In genomic region chr11:22969486-22969885, GRCm38 (mm10) we compare ENCODE assay signal across 11 mouse cellular contexts. TPM values are rescaled to one million over a fixed set of nuclear protein-coding genes. Genes with fewer than 3 reads are reported as not detected.
DNase-seq lines count a peak whose midpoint lies in the region; ATAC-seq and TF ChIP-seq lines count a peak whose summit lies in the region.
"Had no signal": no experiment of that assay in that cellular context is flagged by ENCODE, and none has a peak within 500 bp of the region (broad histone marks: within the 10 kb centered on the region; RNA-seq: fewer than 3 reads in every experiment).

No protein-coding gene starts in this region.

- peak; percentile 39 for DNase-seq in forebrain, postnatal 0 days
- DNase-seq in liver, postnatal 0 days, result no peak
- DNase-seq in liver, result no peak
- DNase-seq in induced T-regulatory cell, adult 2 months (ENCODE audit: low read depth), result peak; percentile 78
- no peak for DNase-seq in right cerebral cortex, adult 2 months (ENCODE audit: low spot score in 2 of 2)
- no peak for DNase-seq in adrenal gland, postnatal 25 days
- DNase-seq: heart, postnatal 10 days; kidney, postnatal 4 days had no signal

- 0 out of 2 replicates have a peak, but pooled peaks cover 3% of the 10 kb centered on the region for H3K9me3 ChIP-seq in forebrain, postnatal 0 days (ENCODE audit: low read length)
- peaks cover 42% of the 10 kb centered on the region for H3K9me3 ChIP-seq in forebrain, embryonic 13.5 days (replicated peaks)
- H3K9me3 ChIP-seq in liver, postnatal 0 days (ENCODE audit: low read length), result peaks cover 8% of the 10 kb centered on the region; the same call in 1 of the 2 replicates
- peaks cover 78% of the 10 kb centered on the region for H3K9me3 ChIP-seq in E14TG2a.4 (ENCODE audit: low read length)

- no peaks in the 10 kb centered on the region for H3K36me3 ChIP-seq in forebrain, postnatal 0 days (ENCODE audit: insufficient read depth)
- peaks cover 29% of the 10 kb centered on the region for H3K36me3 ChIP-seq in forebrain, embryonic 13.5 days (ENCODE audit: poor library complexity, severe bottlenecking)
- H3K36me3 ChIP-seq in liver, postnatal 0 days (replicated peaks; ENCODE audit: insufficient read depth, low read length), result peaks cover 2% of the 10 kb centered on the region; the same call in 1 of the 2 replicates
- peaks cover 23% of the 10 kb centered on the region for H3K36me3 ChIP-seq in E14TG2a.4 (ENCODE audit: insufficient read depth, low read length)

- 62% methylated on average over 6 of the region's 6 CpGs for WGBS in forebrain, postnatal 0 days
- WGBS in forebrain, embryonic 13.5 days, result 70% methylated on average over 6 of the region's 6 CpGs
- WGBS in liver, postnatal 0 days (ENCODE audit: insufficient replicate concordance), result 30% methylated on average over 6 of the region's 6 CpGs

- H3K27me3 ChIP-seq in forebrain, postnatal 0 days (ENCODE audit: insufficient read depth, low read length), result no peaks in the 10 kb centered on the region
- H3K27me3 ChIP-seq in forebrain, embryonic 13.5 days, result no peaks in the 10 kb centered on the region
- no peaks in the 10 kb centered on the region for H3K27me3 ChIP-seq in liver, postnatal 0 days (ENCODE audit: insufficient read depth, low read length)
- no peaks in the 10 kb centered on the region for H3K27me3 ChIP-seq in E14TG2a.4 (ENCODE audit: insufficient read depth, low read length)
- H3K27me3 ChIP-seq: limb, embryonic 13.5 days had no signal

- no peak for TF ChIP-seq EP300 in liver, postnatal 0 days (IDR thresholded peaks at IDR 0.05; ENCODE audit: low read depth)

- H3K4me3 ChIP-seq in forebrain, postnatal 0 days (ENCODE audit: low read depth, low read length), result no peak overlapping the region
- H3K4me3 ChIP-seq in forebrain, embryonic 13.5 days, result no peak overlapping the region
- no peak overlapping the region for H3K4me3 ChIP-seq in liver, postnatal 0 days (ENCODE audit: low read depth, low read length)
- no peak overlapping the region for H3K4me3 ChIP-seq in E14TG2a.4 (replicated peaks; ENCODE audit: low read length)
- H3K4me3 ChIP-seq: limb, embryonic 13.5 days had no signal

- no peak overlapping the region for H3K4me2 ChIP-seq in forebrain, postnatal 0 days (ENCODE audit: low read depth)
- no peak overlapping the region for H3K4me2 ChIP-seq in forebrain, embryonic 13.5 days
- no peak overlapping the region for H3K4me2 ChIP-seq in liver, postnatal 0 days (ENCODE audit: low read depth, low read length)
- H3K4me2 ChIP-seq: limb, embryonic 13.5 days had no signal

- peak; percentile 61 for TF ChIP-seq CTCF in forebrain, postnatal 0 days (IDR thresholded peaks at IDR 0.05; ENCODE audit: low read depth)
- peak; percentile 70 for TF ChIP-seq CTCF in liver, postnatal 0 days (IDR thresholded peaks at IDR 0.05; ENCODE audit: low read depth)
- peak; percentile 81 for TF ChIP-seq CTCF in E14TG2a.4 (conservative IDR thresholded peaks at IDR 0.05; ENCODE audit: low read length)

- no peak for ATAC-seq in forebrain, postnatal 0 days
- no peak for ATAC-seq in forebrain, embryonic 13.5 days
- ATAC-seq in liver, postnatal 0 days, result no peak

- H3K4me1 ChIP-seq in forebrain, postnatal 0 days (ENCODE audit: insufficient read depth), result no peaks in the 10 kb centered on the region; the same call in 1 of the 2 replicates
- H3K4me1 ChIP-seq in forebrain, embryonic 13.5 days, result peaks cover 7% of the 10 kb centered on the region
- no peaks in the 10 kb centered on the region for H3K4me1 ChIP-seq in liver, postnatal 0 days (ENCODE audit: insufficient read depth)
- peaks cover 18% of the 10 kb centered on the region for H3K4me1 ChIP-seq in E14TG2a.4 (replicated peaks; ENCODE audit: low read depth, low read length)

- no peak overlapping the region for H3K27ac ChIP-seq in forebrain, postnatal 0 days (ENCODE audit: low read depth, low read length)
- H3K27ac ChIP-seq in forebrain, embryonic 13.5 days, result no peak overlapping the region
- H3K27ac ChIP-seq in liver, postnatal 0 days (ENCODE audit: low read depth), result no peak overlapping the region
- H3K27ac ChIP-seq: limb, embryonic 13.5 days had no signal

- no peak overlapping the region for H3K9ac ChIP-seq in forebrain, postnatal 0 days
- no peak overlapping the region for H3K9ac ChIP-seq in forebrain, embryonic 13.5 days
- H3K9ac ChIP-seq in liver, postnatal 0 days (replicated peaks), result no peak overlapping the region
- H3K9ac ChIP-seq: limb, embryonic 13.5 days had no signal

RNA-seq across cellular contexts. Expression of gene Zrsr1, which starts 2.3 kb away (rescaled TPM):
- 14.5 and 17.5 TPM in 2 replicates for total RNA-seq in forebrain, postnatal 0 days (2014; rRNA removed)
- polyA plus RNA-seq in forebrain, postnatal 0 days (2015; fragmentation: Nextera tagmentation; extraction: Ambion mirVana), result 4.8 and 6.4 TPM in 2 replicates
- polyA plus RNA-seq in forebrain, embryonic 13.5 days (2015; fragmentation: Nextera tagmentation; extraction: Ambion mirVana), result 5.3 TPM in 2 replicates
- 1.5 and 2.2 TPM in 2 replicates for polyA plus RNA-seq in liver, postnatal 0 days (2015; fragmentation: Nextera tagmentation; extraction: Ambion mirVana)
- total RNA-seq in adrenal gland, postnatal 25 days (2021), result 30.7 and 31.0 TPM in 2 replicates

RNA-seq across cellular contexts. Expression of gene Gm28048, which starts 12.4 kb away (rescaled TPM):
- total RNA-seq in forebrain, postnatal 0 days (2014; rRNA removed), result 0.81 and 2.8 TPM in 2 replicates
- 1.3 and 4.2 TPM in 2 replicates for polyA plus RNA-seq in forebrain, postnatal 0 days (2015; fragmentation: Nextera tagmentation; extraction: Ambion mirVana)
- polyA plus RNA-seq in forebrain, embryonic 13.5 days (2015; fragmentation: Nextera tagmentation; extraction: Ambion mirVana), result 3.1 and 3.4 TPM in 2 replicates
- 11.7 and 13.0 TPM in 2 replicates for polyA plus RNA-seq in liver, postnatal 0 days (2015; fragmentation: Nextera tagmentation; extraction: Ambion mirVana)
- total RNA-seq in adrenal gland, postnatal 25 days (2021), result 52.3 and 54.2 TPM in 2 replicates

RNA-seq across cellular contexts. Expression of gene Commd1, which starts 12.7 kb away (rescaled TPM):
- 44.0 and 64.3 TPM in 2 replicates for total RNA-seq in forebrain, postnatal 0 days (2014; rRNA removed)
- 207 and 250 TPM in 2 replicates for polyA plus RNA-seq in forebrain, postnatal 0 days (2015; fragmentation: Nextera tagmentation; extraction: Ambion mirVana)
- 303 and 328 TPM in 2 replicates for polyA plus RNA-seq in forebrain, embryonic 13.5 days (2015; fragmentation: Nextera tagmentation; extraction: Ambion mirVana)
- 157 and 160 TPM in 2 replicates for polyA plus RNA-seq in liver, postnatal 0 days (2015; fragmentation: Nextera tagmentation; extraction: Ambion mirVana)
- total RNA-seq in adrenal gland, postnatal 25 days (2021), result 97.9 and 109 TPM in 2 replicates

RNA-seq across cellular contexts. Expression of gene Cct4, which starts 20.8 kb away (rescaled TPM):
- total RNA-seq in forebrain, postnatal 0 days (2014; rRNA removed), result 236 and 265 TPM in 2 replicates
- polyA plus RNA-seq in forebrain, postnatal 0 days (2015; fragmentation: Nextera tagmentation; extraction: Ambion mirVana), result 269 and 271 TPM in 2 replicates
- polyA plus RNA-seq in forebrain, embryonic 13.5 days (2015; fragmentation: Nextera tagmentation; extraction: Ambion mirVana), result 329 and 340 TPM in 2 replicates
- polyA plus RNA-seq in liver, postnatal 0 days (2015; fragmentation: Nextera tagmentation; extraction: Ambion mirVana), result 84.3 and 86.6 TPM in 2 replicates
- 154 and 188 TPM in 2 replicates for total RNA-seq in adrenal gland, postnatal 25 days (2021)

RNA-seq across cellular contexts. Expression of gene Fam161a, which starts 37.8 kb away (rescaled TPM):
- 7.8 and 9.5 TPM in 2 replicates for total RNA-seq in forebrain, postnatal 0 days (2014; rRNA removed)
- polyA plus RNA-seq in forebrain, postnatal 0 days (2015; fragmentation: Nextera tagmentation; extraction: Ambion mirVana), result 3.4 and 6.9 TPM in 2 replicates
- polyA plus RNA-seq in forebrain, embryonic 13.5 days (2015; fragmentation: Nextera tagmentation; extraction: Ambion mirVana), result 3.0 and 3.3 TPM in 2 replicates
- polyA plus RNA-seq in liver, postnatal 0 days (2015; fragmentation: Nextera tagmentation; extraction: Ambion mirVana), result 1.5 and 1.6 TPM in 2 replicates
- 18.6 and 22.4 TPM in 2 replicates for total RNA-seq in adrenal gland, postnatal 25 days (2021)

Comparison
In these comparisons a context has a peak if more than half of its experiments do, and no peak if none do; other contexts are left out.
1. DNase-seq: peak in forebrain, postnatal 0 days (single experiment) and induced T-regulatory cell, adult 2 months (single experiment); none in liver, postnatal 0 days (single experiment), liver (single experiment), right cerebral cortex, adult 2 months (0 of 2) and adrenal gland, postnatal 25 days (single experiment).
2. Peak in every context shown above with its lines, with median percentiles within 50 percentile points of each other: CTCF ChIP-seq.